Mouse (Mus musculus): Measurements from ENCODE around the gene Flt4. TPM values are rescaled to one million over a fixed set of nuclear protein-coding genes. Genes with fewer than 3 reads are reported as not detected.

Flt4 gene
- total RNA-seq, 2 experiments from 2014 or later: 0.07 to 0.17 TPM

DNA sequence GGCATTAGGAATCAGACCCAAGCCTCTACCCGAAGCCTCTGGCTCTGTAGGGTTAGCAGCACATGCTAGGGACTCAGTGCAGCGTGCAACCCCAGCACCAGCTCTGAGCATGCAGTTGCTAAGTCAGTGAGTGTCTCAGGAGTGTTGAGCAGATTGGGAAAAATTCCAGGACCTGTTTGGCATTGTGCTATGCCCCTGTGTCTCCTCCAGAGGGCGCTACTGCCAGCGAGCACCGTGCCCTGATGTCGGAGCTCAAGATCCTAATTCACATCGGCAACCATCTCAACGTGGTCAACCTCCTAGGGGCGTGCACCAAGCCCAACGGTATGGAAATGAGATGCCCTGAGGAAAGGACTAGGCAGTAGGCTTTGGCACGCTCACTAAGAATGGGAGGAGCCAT, 27.4 kb downstream of the Flt4 start:
- ATAC-seq (replicated peaks; ENCODE audit: poor library complexity): peak; percentile 58; the same call in 1 of the 2 replicates

DNA sequence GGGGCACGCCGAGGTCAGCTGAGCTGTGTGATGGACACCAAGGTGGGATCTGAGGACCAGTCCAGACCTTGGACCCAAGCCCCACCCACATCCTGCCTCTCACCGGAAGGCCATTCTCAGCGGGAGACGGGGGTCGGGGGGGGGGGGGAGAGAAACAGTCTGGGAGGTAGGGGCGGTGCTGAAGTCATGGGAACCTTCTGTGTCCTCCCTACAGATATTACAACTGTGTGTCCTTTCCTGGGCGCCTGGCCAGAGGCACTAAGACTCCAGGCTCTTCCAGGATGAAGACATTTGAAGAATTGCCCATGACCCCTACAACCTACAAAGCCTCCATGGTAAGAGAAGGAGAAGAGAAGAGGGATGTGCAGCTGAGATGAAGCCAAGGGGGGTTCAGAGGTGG, 36.6 kb downstream of the Flt4 start:
- no peak for ATAC-seq (replicated peaks; ENCODE audit: poor library complexity)

DNA sequence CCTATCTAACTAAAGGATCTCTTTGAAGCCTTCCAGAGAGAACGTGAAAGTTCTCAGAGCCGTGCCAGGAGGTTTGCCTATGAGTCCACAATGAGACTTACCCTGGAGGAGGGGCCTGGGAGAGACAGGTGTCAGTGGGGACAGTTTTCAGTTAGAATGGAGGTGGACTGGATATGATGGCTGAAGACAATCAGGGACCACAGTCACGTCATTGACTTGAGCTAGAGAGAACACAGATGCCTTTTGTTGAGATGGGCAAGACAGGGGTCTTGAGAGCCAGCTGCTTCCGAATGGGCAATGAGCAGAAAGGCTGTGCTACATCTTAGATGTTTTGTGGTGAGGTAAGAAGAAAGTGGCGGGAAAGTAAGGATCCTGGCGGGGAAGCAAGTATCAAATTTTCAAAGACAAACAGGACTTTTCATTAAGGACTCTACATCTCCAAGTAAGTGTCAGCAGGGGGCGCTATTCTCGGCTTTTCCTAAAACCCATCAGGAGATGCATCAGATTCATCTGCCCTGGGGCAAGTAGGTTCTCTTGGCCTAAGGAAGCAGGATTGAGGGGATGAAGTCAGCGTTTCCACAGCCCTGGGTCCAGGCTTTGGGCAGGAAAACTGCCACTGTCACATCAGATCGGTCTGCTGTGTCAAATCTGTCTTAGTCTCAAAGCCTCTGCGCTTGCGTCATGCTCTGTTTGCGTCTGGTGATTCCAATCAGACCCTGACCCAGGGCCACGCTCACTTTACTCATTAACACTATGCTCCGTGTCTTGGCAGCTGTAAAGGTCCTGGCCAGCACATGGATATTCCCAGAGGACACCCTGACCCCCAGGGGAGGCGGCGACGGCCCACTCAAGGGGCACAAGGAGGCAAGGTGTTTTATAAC, 41.3 kb downstream of the Flt4 start:
- peak; percentile 30; the same call in 1 of the 2 replicates for ATAC-seq (replicated peaks; ENCODE audit: poor library complexity)

DNA sequence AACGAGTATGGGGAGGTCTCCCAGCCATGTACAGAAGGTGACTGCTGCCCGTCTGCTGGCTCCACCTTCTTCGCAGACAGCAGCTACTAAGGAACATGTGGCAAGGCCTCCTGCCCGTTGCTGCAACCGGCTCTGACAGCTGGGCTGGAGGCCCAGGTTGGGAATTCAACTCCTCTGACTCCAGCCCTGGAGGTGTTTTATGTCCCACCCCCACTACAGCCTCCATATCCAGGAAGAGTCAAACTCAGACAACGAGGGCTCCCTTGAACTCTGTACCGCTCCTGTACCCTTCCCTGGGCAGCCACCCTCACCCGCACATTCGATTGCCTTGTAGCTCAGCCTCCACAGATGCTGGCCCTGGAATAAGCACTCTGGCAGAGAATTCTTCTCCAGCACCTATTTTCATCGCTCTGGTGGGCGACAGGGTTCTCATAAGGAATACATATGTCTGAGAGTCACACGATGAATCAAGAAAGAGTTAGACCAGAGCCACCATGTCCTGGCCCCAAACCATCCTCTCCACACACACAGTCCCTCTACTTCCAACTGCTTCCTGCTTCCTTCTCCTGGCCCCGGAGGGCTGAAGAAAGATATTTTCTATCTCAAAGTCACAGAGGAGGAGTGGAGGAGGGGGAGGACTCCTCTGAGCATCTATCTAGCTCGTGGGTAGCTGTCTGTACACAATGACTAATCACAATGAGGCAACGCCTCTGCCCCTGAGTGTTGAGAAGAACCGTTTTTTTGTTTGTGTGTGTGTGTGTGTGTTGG, 42.1 kb downstream of the Flt4 start:
- ATAC-seq (replicated peaks; ENCODE audit: poor library complexity): peak; percentile 81

DNA sequence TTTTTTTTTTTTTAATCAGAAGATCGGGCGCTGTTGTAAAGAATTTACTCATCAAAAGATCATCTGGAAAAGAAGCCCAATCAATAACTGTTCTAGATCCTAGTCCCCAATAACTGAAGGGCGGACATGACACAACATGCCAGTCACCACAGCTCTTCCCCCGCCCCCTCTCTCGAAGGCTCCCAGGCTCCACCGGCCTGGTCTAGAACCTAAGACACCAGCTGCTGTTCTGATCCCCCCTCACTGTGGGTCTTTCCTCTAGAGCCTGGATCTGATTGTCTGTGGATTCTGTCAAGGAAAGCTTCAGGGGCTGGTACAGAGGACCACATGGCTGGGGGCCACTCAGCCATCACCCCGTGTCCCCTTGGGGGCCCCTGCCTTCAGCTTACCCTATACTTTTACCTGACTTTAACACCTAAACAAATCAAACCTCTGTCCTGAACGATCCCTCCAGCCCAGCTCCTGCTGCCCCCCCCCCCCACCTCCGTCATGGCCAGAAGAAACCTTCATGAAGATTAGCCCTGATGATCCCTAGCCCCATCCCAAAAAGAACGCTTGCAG, 42.8 kb downstream of the Flt4 start:
- peak; percentile 40; the same call in 1 of the 2 replicates for ATAC-seq (replicated peaks; ENCODE audit: poor library complexity)

DNA sequence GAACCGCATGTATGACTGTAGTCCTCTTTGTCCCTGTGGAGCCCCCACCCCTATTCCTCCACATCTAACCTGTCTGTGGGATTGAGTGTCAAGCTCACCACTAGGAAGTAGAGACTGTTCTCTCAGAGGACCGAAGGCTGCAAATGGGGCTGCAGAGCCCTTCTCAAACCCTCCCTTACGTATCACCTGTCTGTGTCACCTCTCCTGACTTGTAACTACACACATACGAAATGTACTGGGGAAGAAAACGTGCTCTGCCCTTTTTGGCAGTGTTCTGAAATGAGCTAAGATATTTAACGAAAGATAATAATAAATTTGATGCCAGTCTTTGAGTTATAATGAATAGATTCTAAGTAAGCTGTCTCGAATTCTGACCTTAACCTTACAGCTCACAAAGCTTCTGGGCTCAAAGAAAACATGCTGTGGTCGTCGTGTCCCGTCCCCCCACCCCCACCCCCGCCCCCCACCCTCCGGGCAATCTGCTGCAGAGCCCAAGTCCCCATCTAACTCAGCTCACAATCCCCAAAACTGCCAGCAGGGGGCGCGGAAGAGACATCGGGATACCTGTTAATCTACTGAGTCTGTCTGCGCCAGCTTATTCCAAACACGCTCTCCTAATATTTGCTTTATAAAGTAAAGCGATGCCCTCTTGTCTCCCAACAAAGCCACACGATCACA, 43.5 kb downstream of the Flt4 start:
- peak; percentile 75 for ATAC-seq (replicated peaks; ENCODE audit: poor library complexity)

DNA sequence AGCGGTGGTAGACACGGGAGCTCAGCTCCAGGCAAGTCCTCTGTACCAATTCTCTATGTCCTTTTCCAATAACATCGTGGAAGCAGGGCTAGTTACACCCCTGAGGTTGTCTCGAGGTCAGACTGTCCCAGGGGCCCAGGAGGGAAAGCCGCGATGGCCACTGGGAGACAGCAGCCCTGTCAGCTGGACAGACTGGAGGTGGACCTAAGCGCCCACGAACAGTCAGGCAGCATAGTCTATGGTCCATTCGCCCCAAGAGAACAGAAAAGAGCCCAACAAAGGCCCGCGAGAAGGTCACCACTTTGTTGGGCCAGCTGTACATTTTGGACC, 44.0 kb downstream of the Flt4 start:
- peak; percentile 10; the same call in 1 of the 2 replicates for ATAC-seq (replicated peaks; ENCODE audit: poor library complexity)

DNA sequence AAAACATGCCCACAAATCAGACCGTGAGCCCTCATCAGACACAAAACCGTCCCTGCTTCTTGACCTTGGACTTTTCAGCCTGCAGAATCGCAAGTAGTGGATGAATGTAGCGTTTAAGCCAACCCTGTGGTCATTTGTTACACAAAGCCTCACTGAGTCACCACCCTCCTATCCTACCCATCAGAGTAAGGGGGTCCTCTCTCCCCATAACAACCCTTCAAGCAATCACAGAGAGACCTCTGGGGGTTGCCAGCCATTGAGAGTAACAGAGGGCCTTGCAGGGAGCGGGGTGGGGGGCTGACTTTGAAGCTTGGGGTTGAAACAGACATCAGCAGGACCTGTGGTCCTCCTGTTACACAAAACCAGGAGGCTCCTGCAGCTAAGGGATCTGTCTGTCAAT, 45.6 kb downstream of the Flt4 start:
- ATAC-seq (replicated peaks; ENCODE audit: poor library complexity): no peak

DNA sequence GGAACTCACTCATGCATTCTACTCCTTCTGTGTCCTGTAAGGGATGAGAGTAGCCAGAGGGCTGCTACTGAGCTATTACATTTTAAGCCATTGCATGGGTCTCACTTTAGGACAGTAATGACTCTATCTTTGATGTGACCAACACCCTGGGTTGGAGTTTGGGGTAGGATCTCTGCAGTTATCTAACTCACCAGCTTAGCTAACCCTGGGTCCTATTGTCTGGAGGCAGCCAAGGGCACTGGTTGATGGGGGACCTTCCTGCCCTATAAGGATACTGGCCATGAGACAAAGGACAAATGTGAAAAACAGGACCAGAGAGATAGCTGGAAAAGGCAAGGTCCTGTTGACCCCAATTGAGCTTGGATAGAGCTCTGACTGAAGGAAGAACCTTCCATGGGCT, 46.4 kb downstream of the Flt4 start:
- no peak for ATAC-seq (replicated peaks; ENCODE audit: poor library complexity)

DNA sequence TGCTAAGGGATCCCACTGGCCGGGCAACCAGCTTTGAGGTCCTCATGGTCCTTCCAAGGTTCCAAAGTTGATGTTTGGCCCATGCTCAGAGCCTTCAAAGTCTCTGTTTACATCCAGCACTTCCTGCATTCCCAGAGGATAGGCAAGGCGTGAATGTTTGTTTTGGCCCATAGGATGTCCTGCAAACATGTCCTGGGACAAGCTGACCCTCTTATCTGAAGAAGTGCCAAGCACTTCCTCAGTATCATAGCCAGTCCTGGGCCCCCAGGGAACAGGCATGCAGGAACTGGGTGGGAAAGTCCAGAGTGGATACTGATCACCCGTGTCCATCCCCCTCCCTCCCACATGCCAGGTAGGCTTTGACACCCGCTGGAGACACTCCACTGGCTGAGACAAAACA, 49.0 kb downstream of the Flt4 start:
- no peak for ATAC-seq (replicated peaks; ENCODE audit: poor library complexity)

DNA sequence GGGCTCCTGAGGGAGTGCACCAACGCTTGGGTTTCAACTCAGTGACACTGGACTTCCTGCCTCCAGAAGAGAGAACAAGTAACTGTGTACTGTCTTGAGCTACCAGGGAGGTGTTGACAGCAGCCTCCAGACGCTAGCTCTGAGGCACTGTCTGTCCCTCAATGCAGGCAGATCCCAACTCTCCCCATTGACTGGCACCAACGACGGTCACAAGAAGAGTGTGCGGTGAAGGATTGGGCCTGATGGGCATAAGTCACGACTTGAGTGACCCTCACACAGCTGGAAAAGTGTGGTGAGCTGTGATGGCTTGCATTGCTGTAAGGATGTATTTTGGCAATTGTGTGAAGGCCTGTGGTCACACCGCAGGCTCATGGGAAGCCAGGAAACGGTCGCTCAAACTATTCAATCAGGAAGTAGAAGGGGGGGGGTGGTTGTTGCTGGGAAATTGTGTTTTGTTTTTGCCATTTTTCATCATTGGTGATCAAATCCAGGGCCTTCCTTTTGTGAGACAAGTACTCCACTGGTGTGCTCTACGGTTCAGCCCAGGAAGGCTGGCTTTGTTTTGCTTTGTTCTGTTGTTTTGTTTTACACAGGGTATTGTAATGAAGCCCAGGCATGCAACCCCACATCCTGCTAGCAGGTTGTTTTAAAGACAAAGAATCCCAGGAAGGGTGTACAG, 49.9 kb downstream of the Flt4 start:
- peak; percentile 71 for ATAC-seq (replicated peaks; ENCODE audit: poor library complexity)

DNA sequence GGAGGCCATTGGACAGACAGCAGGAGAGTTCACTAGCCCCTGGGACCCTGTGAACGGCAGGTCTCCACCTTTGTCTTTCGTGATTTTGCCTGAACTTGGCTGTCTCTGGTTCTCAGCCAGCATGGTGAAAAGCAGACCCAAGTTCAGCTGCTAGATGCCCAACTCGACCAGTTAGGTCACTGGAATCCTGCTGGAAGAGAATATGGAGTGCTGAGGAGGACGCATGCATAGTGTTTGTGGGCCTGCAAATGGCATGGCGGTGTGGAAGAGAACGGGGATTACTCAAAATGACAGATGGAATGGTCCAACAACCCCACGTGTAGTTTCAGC, 50.4 kb downstream of the Flt4 start:
- no peak for ATAC-seq (replicated peaks; ENCODE audit: poor library complexity)

DNA sequence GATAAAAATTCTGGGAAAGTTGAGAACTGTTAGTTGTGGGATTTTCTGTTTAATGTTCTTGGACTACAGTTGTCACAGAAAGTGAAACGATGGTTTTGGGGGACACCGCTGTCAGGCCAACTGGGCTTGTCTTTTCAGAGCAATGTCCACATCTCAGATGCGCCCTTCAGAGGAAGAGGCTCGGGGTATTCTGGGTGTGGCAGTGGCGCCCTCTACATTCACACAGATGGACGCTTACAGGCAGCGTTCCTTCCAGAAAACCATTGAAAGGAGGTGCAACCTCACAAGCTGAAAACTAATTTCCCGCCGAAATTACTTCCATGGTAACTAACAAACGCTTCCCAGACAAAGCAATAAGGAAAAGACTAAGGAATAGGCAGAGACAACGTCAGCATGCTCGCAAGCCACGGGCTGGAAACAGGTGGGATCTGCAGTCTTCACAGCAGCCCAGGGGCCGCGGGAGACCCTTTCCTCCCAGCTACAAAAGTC, 53.3 kb downstream of the Flt4 start:
- ATAC-seq (replicated peaks; ENCODE audit: poor library complexity): no peak

DNA sequence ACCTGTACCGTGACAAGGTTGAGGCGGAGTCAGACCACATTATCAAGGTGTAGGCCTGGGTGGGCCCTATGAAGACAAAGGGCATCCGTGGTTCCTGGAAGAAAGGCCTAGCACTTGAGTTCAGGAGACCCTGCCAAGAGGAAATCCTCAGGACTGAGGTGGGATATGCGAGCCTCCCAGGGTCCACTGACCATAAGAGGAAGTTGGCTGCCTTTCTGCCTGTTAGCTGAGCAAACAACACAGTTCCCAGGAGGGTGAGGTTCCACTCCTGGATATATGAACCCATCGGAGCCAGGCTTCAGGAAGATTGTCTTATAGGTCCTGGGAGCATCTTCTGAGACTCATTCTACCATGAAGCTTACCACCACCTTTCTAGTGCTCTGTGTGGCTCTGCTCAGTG, 54.2 kb downstream of the Flt4 start, which contains the start of gene Scgb3a1:
Scgb3a1 (plus strand) TSS at position 301 of the 400 bp plus-strand sequence.
- ATAC-seq (replicated peaks; ENCODE audit: poor library complexity): no peak

DNA sequence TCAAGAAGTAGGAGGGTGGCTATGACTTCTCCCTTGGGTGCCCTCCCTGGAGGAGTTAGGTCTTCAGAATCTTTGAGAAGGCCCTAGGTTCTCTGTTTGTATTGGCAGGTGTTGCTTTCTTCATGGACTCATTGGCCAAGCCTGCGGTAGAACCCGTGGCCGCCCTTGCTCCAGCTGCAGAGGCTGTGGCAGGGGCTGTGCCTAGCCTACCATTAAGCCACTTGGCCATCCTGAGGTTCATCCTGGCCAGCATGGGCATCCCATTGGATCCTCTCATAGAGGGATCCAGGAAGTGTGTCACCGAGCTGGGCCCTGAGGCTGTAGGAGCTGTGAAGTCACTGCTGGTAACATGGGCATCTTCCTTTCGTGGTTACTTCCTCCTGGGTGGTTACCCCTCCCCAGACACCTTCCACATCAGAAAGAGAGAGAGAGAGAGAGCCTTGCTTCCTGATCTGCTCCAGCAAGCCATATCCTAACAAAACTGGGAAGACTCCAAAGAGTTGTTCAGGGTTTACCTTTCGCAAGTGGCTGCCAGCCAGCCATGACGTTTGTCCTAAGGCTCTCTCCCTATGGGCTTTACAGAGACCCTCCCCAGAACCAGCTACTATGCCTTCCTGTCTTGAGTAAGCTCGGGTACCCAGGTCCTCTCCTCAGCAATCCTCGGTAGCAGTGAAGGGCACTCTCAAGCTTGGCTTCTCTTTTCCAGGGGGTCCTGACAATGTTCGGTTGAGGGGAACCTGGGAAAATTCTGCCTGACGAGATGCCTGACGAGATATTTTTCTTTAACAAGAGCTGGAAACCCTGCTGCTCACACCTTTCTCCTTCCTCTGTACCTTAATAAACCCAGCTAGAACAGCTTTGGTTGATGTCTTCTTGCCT, 55.4 kb downstream of the Flt4 start:
- ATAC-seq (replicated peaks; ENCODE audit: poor library complexity): peak; percentile 55

DNA sequence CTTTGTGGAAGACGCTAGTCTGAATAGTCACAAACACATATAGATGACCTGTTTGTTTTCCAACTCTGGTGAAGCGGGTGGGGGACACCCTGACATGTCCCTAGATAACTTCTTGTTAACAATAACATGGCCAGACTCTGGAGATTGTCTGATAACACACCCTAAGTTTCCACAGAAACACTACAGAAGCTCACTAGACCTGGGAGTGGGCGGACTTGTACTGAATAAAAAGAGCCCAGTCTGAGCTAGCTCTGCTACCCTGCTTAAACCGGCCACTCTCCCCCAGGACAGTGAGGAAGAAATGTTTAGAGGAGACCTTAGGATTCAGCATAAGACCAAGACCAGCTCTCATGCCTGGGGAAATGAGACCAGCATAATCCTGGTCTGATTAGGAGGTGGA, 56.4 kb downstream of the Flt4 start:
- ATAC-seq (replicated peaks; ENCODE audit: poor library complexity): 0 out of 2 replicates have a peak, but pooled peaks have one; percentile 13

DNA sequence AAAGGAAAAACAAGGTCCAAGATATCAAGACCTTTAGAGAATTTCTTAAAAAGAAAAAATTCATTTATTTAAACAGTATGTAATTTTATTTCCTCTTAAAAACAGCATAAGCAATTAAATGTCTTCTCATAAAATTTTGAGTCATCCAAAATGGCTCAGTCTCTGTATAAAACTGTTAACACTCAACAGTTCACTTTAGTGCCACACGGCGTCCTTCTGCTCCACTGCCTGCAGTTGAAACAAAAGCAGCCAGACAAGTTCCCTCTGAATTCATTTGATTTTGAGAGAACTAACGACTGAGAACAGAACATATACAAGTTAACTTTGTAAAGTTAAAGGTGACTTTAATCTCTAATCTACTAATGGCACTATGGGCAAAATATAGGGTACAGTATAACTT, 64.4 kb downstream of the Flt4 start:
- no peak for ATAC-seq (replicated peaks; ENCODE audit: poor library complexity)

DNA sequence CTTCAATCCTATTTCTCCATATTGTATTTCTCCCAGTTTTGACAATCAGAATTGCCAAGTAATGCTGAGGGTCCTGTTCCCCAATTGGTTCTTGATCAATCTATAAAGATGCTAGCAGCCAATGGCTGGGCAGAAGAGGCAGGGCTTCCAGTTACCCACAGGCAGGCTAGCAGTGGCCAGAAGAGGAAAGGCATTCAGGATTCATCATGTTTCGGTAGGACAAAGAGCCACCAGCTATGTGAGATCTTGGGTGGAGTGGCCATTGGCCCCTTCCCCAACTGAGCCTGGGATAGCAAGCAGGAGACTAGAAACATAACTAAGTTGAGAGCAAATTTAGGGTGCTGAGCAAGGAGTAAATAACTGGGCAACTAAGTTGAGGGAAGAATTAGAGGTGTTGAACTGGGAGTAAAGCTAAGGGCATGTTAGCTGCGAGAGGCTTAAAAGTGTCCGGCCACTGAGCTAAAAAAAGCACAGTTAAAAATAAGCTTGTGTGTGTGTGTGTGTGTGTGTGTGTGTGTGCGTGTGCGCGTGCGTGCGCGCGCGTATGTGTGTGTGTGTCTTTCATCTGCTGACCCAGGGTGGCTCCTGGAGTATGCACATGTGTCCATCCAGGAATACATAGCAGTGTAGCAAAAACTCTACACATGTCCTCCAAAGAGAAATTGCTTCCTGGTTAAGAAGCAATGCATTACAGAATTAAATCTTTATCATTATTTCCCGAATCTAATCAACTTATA, 75.3 kb downstream of the Flt4 start:
- ATAC-seq (replicated peaks; ENCODE audit: poor library complexity): no peak

DNA sequence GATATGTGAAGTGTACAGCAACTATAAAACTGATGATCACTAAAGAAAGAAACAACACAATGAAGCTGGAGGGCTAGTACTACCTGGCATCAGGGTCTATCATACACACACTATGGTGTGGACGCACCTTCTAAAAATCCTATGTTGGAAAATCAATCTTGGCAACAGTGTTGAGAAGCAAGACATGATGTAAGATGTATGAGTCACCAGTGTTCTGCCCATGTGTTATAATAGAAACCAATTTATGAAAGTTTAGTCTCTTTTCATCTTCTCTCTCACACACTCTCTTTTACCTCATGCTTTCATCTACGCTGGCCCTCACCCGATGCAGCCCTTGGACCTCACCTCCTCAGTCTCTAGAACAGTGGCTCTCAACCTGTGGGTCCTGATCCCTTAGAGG, 86.0 kb downstream of the Flt4 start:
- no peak for ATAC-seq (replicated peaks; ENCODE audit: poor library complexity)
